Mouse (Mus musculus): Measurements from ENCODE around the gene Ttll2.
"Not testable (repeated sequence)": the region's sequence is repeated elsewhere in the genome, so short reads cannot be mapped to it uniquely, and the experiment has no call there.

Ttll2 gene

GRCm38 (mm10) chr17:7352596-7352995, at the start of gene Ttll2:
Gene Ttll2, minus strand, starts transcription at chr17:7352696.
- DNase-seq (ENCODE audit: low spot score in 2 of 2): not testable (repeated sequence)

- DNase-seq (ENCODE audit: low spot score in 2 of 2): not testable (repeated sequence)
These were observed 47.3 kb upstream of the Ttll2 start for GRCm38 (mm10) chr17:7399770-7400169.

GRCm38 (mm10) chr17:7398198-7398847, 45.8 kb upstream of the Ttll2 start:
- not testable (repeated sequence) for DNase-seq (ENCODE audit: low spot score in 2 of 2)

GRCm38 (mm10) chr17:7397079-7397478, 44.6 kb upstream of the Ttll2 start:
- DNase-seq (ENCODE audit: low spot score in 2 of 2): not testable (repeated sequence)

- DNase-seq (ENCODE audit: low spot score in 2 of 2): not testable (repeated sequence)
These were observed 43.8 kb upstream of the Ttll2 start for GRCm38 (mm10) chr17:7396288-7396687.

GRCm38 (mm10) chr17:7395671-7396070, 43.2 kb upstream of the Ttll2 start:
- DNase-seq (ENCODE audit: low spot score in 2 of 2): not testable (repeated sequence)

- DNase-seq (ENCODE audit: low spot score in 2 of 2): not testable (repeated sequence)
These were observed 42.6 kb upstream of the Ttll2 start for GRCm38 (mm10) chr17:7395116-7395515.

GRCm38 (mm10) chr17:7389898-7390297, 37.4 kb upstream of the Ttll2 start:
- not testable (repeated sequence) for DNase-seq (ENCODE audit: low spot score in 2 of 2)

- DNase-seq (ENCODE audit: low spot score in 2 of 2): not testable (repeated sequence)
These were observed 36.5 kb upstream of the Ttll2 start for GRCm38 (mm10) chr17:7388958-7389356.

- not testable (repeated sequence) for DNase-seq (ENCODE audit: low spot score in 2 of 2)
These were observed 36.0 kb upstream of the Ttll2 start for GRCm38 (mm10) chr17:7388341-7388957.

GRCm38 (mm10) chr17:7386016-7386415, 33.5 kb upstream of the Ttll2 start:
- not testable (repeated sequence) for DNase-seq (ENCODE audit: low spot score in 2 of 2)

GRCm38 (mm10) chr17:7385364-7385763, 32.9 kb upstream of the Ttll2 start, which contains the start of gene Unc93a2:
Gene Unc93a2, minus strand, starts transcription at chr17:7385464.
- not testable (repeated sequence) for DNase-seq (ENCODE audit: low spot score in 2 of 2)

- not testable (repeated sequence) for DNase-seq (ENCODE audit: low spot score in 2 of 2)
These were observed 31.0 kb upstream of the Ttll2 start for GRCm38 (mm10) chr17:7383167-7384143.

GRCm38 (mm10) chr17:7382711-7383110, 30.2 kb upstream of the Ttll2 start:
- DNase-seq (ENCODE audit: low spot score in 2 of 2): not testable (repeated sequence)

- DNase-seq (ENCODE audit: low spot score in 2 of 2): not testable (repeated sequence)
These were observed 25.4 kb upstream of the Ttll2 start for GRCm38 (mm10) chr17:7377907-7378306.

GRCm38 (mm10) chr17:7376951-7377700, 24.6 kb upstream of the Ttll2 start:
- not testable (repeated sequence) for DNase-seq (ENCODE audit: low spot score in 2 of 2)

- DNase-seq (ENCODE audit: low spot score in 2 of 2): not testable (repeated sequence)
These were observed 19.4 kb upstream of the Ttll2 start, which contains the start of gene Gm49630 for GRCm38 (mm10) chr17:7371879-7372278. Gene Gm49630, minus strand, starts transcription at chr17:7371979.

- not testable (repeated sequence) for DNase-seq (ENCODE audit: low spot score in 2 of 2)
These were observed 16.9 kb upstream of the Ttll2 start for GRCm38 (mm10) chr17:7369401-7369800.

- not testable (repeated sequence) for DNase-seq (ENCODE audit: low spot score in 2 of 2)
These were observed 14.3 kb upstream of the Ttll2 start for GRCm38 (mm10) chr17:7366676-7367374.

GRCm38 (mm10) chr17:7366265-7366664, 13.8 kb upstream of the Ttll2 start:
- DNase-seq (ENCODE audit: low spot score in 2 of 2): not testable (repeated sequence)
